Mouse (Mus musculus): ENCODE results near the gene Kcna5.
A peak's percentile ranks its signal among the peaks of the same experiment; 100 is the strongest.

Kcna5 gene

DNA sequence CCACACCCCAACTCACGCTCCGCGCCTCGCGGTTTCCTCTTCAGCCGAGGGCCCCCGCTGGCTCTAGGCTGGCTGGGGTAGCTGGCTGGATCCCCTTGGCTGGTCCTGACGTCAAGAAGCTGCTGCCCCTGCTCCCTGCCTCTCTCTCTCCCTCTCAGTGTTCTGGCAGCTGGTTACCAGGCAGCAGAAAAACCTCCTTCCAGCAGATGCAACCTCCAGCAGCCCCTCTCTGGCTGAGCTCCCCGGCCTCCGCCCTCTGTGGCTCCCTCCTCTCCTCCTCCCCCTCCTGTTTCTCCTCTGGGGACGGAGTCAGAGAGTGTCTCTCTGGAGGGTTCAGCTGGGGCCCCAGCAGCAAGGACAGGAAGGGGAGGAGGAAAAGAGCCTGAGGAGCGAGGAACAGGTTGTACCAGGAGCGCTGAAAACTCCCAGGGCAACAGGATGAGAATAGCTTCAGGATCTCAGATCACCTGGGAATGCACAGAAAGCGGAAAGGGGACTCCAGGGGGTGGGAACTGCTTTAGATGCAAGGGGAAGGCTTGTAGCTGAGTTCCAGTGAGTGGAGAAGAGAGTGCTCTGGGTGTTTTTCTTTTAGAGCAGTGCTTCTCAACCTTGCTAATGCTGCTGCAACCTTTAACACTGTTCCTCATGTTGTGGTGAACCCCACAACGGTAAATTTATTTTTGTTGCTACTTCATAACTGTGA is at the start of gene Kcna5:
Gene Kcna5 (minus strand): TSS at position 205 of the 703 bp plus-strand sequence.
- peak in 1 of 2 experiments; percentile 6 for DNase-seq

DNA sequence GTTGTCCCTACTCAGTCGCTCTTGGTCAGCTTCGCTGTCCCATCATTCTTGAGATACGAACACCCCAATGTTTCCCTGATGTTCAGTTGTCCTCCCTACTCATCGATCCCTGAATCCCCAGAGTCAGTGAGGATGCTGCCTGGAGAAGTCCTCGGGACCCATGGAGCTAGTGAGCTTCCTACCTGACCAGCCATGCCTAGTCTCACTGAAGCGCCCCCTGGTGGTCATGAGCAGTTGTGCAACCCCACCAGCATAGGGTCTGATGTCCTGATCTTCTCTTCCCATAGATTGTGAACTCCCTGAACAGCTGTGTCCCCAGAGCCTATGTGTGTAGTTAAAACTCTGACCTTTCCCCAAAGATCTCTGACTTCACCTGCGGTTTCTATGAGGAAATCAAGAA is 47.9 kb upstream of the Kcna5 start:
- DNase-seq: peak; percentile 9 to 67

DNA sequence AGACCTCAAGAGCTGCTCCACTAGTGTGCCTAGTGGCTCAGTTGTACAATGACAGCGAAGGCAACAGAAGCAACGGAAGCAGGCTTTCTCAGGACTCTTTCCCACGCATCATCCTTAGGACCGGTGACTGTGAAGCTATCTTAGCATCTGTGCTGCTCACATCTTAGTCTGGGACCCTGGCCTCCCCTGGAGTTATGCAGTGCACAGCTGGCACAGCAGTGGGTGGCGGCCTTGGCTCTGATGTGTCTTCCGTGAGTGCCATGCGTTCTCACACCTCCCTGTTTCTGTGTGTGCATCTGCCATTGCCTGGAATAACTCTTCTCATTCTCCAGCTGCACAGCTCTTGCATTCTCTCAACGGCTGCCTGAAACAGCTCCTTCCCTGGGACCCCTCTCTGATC is 46.4 kb upstream of the Kcna5 start:
- DNase-seq: no peak

DNA sequence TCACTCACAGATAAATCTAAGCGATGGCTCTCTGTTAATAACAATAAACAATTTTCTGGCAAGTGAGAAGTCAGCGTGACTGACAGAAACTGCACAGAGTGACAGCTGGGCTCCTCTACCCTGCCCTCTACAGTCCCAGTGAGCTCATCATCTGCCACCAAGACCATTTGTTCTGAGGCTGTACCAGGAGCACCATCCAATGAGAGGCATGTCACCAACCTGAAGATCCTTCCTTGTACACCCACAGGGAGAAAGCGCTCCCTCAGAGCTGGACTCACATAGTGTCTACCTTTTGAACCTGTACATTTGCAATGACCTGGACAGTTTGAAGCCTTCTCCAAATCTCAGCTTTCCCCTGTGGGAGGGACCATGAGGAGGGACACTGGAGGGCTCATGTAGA is 45.4 kb upstream of the Kcna5 start:
- no peak for DNase-seq

DNA sequence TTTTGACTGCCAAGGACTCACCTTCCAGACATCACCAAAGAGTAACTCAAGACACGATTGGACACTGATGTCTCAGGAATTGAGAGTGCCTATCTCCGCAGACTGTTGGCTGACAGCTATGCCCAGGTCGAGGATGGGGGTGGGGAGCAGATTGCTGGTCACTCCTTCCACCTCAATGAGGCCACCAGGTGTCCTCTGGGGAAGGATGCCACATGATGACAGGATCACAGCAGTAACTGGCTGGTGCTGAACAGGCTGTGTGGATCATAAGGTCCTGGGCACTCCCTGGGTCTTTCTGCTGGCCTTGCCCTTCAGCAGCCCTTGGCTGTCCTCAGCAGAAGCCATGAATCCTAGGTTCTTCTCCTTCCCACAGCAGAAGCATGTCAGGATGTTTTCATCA is 42.2 kb upstream of the Kcna5 start:
- DNase-seq: no peak

DNA sequence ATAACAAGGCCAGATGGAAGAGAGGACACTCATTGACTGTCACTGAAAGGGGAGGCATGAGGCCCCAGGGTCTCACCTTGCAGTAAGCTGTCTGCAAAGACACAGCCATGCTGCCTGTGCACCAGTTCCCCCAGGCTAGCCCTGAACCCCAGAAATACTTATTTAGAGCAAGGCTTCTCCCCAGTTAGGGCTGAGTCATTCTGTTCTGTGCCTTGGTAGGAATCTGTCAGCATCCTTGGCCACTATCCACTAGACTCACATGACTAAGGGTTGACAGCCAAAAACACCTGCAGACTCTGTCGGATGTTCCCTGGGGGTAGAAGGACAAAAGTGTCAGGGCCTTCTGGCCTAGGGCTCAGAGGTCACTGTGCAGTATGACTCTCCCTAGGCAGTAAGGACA is 41.4 kb upstream of the Kcna5 start:
- DNase-seq: peak in 1 of 2 experiments; percentile 7

DNA sequence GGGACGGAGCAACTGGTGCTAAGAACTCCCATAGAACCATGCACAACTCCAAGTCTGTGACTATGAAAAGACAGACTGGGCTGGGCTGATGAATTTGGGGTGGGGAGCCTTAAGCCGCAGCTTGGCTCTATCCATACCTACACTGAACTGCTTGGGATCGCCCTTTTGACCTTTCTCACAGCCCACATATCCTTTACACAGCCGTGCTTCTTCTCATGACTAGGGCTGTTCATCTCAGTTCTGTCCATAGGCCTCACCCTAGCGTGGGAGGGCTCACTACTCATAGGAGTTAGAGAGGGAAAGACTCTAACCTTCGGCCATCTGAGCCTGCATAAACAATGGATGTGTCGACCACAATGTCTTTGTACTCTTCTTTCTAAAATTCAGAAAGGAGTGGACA is 39.6 kb upstream of the Kcna5 start:
- no peak for DNase-seq

DNA sequence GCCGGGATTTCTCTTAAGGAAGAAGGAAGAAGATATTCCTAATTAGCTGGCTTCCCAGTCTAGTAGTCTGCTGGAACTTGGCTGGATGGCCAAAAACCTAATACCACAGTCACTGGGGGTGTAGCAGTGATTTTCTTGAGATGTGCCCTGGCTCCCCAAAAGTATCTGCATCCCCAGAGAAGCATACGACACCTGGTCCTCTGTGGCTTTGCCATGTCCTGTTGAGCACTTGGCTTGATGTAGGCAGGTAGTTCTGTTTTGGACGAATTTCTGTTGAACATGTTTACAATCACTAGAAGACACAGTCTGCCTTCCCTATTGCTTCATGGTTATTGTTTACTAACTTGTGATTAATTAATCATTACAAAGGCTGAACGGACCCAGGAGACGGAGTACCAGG is 37.8 kb upstream of the Kcna5 start:
- DNase-seq: no peak

DNA sequence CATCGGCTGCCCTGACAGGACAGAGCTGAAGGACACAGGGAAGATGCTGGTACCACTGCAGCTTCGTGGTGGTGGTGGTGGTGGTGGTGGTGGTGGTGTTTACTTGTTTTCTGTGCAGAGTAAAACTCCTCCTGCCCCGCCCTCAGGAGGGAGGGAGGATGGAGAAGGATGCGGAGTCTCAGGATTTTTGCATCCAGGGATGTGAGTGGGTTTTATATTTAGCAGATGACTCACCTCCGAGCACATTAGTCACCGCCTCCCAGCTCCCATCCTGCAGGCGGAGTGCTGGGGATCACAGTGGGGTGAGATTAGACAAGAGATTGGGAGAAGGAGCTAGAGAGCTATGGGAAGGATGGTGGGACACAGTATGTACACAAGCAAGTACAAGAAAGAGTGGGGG is 34.6 kb upstream of the Kcna5 start:
- DNase-seq: no peak

DNA sequence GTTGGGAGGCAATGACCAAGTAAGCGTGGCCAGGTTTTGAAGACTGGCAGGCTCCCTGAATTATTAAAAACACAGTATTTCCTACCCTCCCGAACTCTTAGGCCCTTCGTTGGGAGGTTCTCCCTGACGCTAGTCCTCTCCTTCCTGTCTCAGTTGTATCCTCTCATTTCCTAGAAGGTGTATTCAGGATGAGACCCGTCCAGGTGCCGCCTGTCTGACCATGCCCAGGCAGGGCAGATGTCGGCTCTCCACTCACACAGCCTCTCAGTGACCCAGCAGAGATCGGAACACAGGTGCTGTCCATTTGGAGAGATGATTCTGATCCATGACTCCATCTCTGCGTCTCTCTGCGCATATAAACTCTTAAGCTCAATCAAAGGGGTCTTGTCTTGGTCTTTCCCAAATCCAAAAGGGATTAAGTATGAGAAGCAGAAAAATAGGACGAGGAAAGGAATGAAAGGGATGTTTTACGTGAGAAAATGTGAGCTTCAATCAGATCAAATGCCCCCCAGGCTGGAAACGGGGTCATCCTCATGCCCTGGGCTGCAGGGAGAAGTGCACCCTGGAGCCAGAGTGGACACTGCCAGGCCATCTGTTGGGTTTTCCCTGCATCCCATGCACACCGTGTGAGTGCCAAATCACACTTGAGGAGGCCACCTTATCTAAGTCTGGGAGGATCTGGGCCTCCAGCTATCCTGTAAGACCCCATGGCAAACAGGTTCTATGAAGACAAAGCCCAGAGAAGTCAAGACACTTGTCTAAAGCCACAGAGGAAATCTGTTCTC is 33.0 kb upstream of the Kcna5 start:
- DNase-seq: no peak

DNA sequence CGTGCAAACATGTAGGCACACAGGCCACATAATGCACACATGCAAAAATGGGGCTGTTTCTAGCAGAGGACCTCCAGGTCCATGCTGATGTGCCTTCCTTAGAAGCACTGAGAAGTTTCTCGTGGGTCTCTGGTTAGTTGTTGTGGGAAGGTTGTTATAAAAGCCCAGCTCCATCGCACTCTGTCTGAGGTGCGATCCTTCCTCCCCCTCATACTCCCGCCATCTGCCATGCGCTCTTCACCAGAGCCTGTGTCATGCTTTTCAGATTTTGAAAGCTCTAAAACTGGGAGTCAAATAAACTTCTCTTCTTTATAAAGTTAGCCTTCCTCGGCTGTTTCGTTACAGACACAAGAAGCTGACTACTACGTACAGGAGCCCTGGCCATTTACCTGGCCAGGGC is 32.1 kb upstream of the Kcna5 start:
- no peak for DNase-seq

DNA sequence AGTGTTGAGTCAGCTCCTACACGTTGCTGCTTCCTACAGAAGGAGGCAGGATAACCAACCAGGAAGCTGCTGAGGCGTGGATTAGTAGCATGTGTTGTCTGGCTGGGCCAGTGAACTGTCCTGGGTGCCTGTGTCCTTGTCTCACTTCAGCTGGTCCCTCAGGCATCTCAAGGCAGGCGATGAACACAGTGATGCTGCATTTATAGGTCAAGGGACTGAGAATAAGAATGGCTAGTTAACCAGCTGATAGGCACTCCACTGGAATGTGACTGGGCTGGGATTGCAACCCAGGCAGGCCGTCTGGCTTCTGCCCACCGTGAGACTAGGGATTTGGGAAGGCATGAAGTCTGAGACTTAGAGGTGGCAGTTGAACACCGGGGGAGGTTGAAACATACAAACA is 29.2 kb upstream of the Kcna5 start:
- DNase-seq: no peak

DNA sequence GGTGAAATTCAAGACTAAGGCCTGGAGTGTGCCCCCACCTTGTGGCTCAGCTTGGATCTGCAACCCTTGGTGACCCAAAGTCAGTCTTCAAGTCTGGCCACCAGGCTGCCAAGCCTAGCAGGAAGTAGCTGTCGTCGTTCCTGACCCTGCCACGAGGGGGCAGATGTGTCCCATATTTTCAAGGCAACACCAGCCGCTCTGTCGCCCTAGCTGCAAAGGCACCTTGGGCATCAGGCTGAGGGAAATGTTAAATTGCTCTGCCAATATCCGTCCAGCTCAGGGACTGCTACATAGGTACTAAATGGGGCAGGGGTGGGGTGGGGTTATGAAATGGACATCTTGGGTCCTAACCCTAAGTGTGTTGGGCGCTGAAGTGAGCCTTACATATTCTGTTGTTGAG is 28.7 kb upstream of the Kcna5 start:
- peak; percentile 68 to 89 for DNase-seq

DNA sequence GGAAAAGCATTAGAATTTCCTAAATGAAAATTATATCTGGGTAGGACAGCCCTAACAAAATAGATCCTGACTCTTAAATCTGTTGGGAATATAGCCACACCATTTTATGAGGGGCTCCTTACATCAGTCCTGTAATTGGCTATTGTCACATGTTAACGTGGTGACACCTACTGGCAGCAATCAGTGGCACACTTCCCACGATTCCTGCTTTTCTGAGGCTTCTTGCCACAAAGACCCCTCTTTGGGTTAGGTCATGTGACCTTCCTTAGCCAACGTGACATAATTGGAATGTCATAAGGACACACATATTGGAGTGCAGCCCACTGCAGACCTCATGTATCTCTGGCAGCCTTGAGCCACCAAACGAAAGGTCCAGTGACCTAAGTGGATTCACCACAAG is 26.5 kb upstream of the Kcna5 start:
- DNase-seq: peak in 1 of 2 experiments; percentile 10

DNA sequence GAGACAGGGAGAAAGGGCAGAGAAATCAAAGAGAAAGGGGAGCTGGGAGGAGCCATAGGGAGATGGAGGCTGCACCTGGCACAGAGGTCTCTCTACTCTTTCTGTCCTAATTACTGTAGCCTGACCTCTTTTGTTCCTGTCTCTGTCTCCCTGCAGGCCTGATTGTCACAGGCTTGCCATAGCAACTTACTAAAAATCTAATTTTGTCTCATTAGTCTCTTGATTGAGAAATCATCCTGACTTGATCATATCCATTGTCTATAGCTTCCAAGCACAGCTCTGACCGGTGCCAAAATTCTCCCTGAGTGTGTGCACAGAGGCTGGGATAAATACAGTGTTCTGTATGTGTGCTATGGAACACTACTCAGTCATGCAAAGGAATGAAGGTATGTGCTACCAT is 25.5 kb upstream of the Kcna5 start:
- no peak for DNase-seq

DNA sequence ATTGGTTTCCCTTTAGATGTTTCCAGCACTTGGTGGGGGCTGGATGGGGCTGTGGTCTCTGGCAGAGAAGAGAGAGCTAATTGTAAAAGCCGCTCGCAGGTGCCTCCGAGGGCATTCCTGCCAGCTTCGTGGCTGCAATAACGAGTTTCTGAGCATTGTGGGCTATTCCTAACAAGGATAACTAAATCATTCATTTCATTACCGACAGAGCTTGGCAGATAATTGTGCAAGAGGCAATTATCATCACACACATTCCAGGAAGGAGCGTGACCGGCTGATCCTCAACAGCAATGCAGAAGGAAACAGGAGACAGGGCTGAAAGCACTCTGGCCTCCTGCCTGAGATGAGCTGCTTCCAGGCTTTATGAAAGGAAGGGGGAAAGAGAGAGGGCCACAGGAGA is 24.8 kb upstream of the Kcna5 start:
- peak; percentile 7 to 9 for DNase-seq

DNA sequence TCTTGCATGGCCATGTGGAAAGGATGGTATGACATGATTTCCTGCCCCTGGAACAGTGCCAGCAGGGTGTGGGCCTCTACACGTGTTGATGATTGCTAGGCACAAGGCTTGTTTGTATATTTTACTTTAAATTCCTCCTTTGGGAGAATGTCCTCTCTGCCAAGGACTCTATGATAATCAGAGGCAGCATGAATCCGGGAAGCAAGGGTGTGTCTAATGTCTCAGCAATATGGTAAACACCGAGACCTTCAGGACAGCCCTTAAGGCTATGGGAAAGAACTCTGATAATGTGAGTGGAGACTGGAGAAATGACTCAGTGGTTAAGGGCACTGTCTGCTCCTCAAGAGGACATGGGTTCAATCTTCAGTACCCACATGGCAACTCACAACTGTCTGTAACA is 23.1 kb upstream of the Kcna5 start:
- DNase-seq: no peak

DNA sequence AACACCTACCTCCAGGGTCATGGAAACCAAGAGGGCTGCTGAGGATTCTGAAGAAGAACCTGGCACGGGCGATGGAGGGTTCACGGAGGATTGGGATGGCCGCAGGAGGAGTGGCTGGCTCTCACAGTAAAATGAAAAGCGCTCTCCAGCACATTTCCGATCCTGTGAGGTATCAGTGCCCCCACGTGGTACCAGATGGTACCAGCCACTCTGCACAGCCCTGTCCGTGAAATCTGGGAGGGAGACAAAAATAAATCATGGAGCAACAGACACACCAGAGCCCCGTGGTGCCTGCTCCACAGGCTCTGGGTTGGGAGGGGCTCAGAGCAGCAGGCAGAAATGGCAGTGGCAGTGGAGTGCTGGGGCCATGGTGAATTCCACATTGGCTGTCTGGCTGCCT is 18.6 kb upstream of the Kcna5 start:
- peak in 1 of 2 experiments; percentile 33 for DNase-seq

DNA sequence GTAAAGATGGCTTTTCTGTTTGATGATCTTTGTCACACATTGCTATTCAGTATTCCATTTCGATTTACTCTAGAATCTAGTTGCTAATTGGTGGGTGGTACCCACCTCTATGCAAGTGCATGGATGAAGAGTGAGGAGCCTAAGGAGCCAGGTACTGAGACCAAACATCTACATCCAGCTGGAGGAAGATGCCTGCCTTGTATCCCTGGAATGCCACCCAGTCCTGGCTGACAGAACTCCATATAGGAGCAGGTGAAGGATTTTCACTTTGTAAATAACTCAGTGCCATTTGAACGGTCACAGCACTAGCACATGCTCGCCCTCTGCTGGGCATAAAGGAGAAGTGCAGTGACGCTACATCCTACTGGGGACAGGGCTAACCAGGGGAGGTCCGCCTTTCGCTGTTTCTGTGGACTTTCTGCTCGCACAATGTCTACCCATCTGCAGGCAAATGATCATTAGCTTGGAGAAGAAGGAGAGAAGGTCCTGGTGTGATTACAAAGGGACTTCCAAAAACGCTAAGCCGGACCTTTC is 16.7 kb upstream of the Kcna5 start:
- DNase-seq: peak; percentile 17 to 61

DNA sequence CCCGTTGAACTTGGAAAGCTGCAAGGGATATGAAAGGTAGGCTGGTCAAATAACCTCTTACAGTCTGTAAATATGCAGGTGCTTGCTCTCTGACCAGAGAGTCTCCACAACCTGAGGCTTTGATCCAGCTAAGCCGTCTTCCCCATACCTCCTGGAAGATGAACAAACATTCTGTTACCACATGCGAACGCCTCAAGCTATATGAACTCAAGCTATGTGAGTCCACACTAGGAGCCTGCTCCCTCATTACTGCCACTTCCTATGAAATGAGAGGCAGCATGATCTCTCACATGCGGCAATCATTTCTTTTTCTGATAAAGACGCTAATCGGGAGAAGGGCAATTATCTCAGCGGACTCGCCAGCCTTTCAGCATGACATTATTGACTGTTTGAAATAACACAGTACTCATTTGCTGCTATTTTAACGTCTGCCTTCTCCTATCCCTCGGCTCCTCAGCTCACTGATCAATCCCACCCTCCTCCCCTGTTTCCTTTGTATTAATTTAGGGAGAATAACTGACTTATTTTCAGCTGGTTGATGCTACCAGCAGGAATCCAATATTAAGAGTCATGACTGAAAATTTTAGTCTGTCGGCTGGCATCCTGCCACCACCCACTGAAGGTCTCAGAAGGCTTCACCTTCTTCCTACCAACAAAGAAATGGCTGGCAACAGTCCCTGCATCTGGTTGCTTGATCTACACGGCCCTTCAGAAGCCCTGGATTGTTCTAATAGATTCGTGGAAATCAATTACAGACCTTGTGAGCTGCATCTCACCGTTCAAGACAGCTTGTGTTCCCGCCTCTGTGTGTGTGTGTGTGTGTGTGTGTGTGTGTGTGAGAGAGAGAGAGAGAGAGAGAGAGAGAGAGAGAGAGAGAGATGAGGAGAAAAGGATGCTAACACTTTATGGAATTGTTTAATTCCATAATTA is 9.2 kb upstream of the Kcna5 start:
- no peak for DNase-seq

DNA sequence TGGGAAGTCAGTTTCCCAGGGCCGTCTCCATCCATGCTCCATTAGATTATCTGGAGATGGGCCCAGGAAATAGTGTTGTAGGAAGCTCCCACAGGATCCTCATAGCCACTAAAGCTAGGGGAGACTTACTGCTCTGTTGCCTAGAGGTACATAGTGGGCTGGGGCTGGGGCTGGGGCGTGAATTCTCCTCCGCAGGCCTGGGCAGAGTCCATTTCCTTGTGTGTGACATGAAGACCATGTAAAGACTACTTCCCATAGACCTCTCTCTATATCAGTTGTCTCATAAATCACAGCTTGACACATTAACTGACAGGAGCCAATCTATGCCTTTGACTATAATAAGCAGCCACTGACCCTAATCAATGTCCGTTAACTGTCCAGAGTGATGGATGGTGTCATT is 7.5 kb upstream of the Kcna5 start:
- DNase-seq: no peak

DNA sequence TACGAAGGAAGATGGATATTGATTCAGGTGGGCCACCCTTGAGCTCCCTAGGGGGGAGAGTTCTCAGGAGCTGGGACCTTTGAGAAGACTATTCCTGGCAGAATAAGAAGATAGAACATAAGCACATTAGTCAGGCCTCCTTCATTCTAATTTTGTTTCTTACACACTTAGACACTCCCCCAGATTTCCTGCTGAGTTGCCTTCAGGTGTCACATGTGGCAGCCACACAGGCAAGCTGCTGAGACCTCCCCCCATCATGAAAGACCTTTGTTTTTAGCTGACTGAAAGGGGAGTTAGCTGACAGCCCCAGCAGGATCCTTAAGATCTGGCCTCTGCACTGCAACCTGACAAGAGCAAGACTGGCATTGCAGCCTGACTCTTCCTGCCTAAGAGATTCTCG is 2.3 kb upstream of the Kcna5 start:
- DNase-seq: no peak

DNA sequence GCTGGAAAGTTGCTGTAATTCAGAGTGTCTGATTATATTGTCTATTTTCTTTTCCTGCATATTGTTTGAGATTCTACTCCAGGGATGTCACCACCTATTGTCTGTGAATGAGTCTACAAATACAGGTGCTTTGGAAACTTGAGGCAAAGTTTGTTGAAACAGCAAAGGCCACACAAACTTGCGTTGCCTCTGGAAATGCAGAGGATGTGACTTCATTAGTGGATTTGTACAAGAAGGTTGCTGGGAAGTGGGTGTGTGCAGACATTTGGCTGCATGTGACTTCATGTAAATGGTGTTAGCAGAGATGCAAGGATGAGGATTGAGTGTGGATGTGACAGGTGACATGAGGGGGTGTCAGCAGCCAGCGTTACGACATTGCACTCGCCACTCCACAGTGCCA is 1.7 kb upstream of the Kcna5 start:
- DNase-seq: no peak

All from kidney, postnatal 36 days (tissue).